Mouse (Mus musculus): ENCODE measurements around the gene Fam219a. TPM values are rescaled to one million over a fixed set of nuclear protein-coding genes. Genes with fewer than 3 reads are reported as not detected.

Fam219a gene
- total RNA-seq, 2 experiments from 2014 or later = 168 to 186 TPM

DNA sequence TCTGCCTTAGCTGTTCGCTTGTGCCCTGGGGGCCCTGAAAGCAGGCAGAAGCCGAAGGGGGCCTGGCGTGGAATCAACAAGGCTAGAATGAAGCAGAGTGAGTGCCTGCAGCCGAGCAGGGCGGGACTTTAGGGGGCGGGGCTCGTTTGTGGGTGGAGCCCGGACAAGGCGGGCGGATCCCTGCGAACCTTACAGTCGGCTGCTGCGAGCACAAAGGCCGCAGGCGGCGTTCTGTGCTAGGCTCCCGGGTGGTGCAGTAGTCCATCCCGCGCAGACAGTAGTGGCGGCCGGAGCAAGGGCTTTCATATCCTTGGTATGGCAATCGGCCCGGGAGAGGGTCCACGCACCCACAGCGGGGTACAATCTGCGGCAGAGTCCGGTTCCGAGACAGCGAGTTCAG, 62.4 kb downstream of the Fam219a start:
- DNase-seq (ENCODE audit: low spot score in 2 of 2) = peak; percentile 82 to 89

DNA sequence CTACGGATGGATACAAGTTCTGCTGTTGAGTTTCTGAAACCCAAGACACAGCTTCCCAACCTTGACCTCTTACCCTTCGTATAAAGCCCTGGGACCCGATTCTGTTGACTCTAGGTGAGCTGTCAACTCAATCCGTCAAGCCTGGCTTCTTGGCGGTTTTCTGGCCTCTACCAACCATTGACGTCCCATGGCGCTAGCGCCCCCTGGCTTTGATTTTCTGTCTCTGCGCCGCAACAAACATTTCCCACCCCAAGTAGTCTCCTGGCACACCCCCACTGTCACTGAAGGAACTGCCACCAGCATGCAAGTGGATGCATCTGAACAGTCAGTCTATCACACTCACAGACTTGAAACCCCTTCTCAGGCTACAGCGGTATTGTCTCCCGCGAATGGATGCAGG, 63.2 kb downstream of the Fam219a start:
- peak; percentile 74 to 79 for DNase-seq (ENCODE audit: low spot score in 2 of 2)

DNA sequence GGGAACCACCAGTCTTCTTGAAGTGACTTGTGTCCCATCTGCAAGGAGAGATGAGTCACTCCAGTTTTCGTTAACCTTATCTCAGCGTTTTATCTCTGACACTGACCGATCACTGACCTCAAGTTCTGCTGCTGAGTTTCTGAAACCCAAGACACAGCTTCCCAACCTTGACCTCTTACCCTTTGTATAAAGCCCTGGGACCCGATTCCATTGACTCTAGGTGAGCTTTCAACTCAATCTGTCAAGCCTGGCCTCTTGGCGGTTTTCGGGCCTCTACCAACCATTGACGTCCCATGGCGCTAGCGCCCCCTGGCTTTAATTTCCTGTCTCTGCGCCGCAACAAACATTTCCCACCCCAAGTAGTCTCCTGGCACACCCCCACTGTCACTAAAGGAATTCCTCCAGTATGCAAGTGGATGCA, 64.2 kb downstream of the Fam219a start:
- DNase-seq (ENCODE audit: low spot score in 2 of 2) = peak in 1 of 2 experiments; percentile 40

DNA sequence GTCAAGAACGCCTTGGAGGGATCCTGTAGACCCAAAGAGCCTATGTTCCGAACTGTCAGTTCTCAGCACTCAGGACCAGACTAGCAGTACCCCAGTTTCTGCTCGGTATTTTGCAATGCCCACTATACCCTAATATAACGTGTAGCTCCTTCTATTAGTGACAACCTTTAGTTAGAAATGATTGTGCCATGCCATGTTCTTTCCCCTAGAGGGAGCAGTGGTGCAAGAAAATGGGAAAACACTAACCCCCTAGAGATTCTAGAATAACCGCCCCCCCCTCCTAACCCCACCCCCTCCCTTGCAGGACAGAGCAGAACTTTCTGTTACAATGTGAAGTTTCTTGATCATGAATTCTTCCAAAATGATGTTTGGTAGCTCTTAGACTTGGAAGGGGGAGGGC, 65.0 kb downstream of the Fam219a start:
- DNase-seq (ENCODE audit: low spot score in 2 of 2) = peak in 1 of 2 experiments; percentile 18

DNA sequence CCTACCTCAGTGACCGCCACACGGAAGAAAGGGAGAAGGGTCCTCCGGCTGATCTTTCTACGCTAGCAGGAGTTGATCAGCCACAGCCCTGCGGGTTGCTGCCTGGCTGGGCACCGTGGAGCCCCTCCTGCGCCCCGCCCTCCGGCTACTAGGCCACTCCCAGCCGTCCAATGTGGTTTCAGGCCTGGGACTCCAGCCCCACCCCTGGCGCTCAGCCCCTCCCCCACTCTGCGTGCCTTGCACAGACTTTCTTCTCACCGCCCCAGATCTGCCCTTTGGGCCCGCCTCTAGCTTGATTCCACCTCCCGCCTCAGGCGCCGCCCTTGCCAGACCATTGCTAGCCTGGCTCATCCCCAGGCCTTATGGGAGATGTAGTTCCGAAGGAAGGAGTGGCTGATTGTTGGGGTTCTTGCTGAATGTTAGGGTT, 66.3 kb downstream of the Fam219a start, which contains the start of gene AI464131:
AI464131 (minus strand) TSS at position 91 of the 427 bp plus-strand sequence.
- DNase-seq (ENCODE audit: low spot score in 2 of 2) = peak; percentile 88 to 93

DNA sequence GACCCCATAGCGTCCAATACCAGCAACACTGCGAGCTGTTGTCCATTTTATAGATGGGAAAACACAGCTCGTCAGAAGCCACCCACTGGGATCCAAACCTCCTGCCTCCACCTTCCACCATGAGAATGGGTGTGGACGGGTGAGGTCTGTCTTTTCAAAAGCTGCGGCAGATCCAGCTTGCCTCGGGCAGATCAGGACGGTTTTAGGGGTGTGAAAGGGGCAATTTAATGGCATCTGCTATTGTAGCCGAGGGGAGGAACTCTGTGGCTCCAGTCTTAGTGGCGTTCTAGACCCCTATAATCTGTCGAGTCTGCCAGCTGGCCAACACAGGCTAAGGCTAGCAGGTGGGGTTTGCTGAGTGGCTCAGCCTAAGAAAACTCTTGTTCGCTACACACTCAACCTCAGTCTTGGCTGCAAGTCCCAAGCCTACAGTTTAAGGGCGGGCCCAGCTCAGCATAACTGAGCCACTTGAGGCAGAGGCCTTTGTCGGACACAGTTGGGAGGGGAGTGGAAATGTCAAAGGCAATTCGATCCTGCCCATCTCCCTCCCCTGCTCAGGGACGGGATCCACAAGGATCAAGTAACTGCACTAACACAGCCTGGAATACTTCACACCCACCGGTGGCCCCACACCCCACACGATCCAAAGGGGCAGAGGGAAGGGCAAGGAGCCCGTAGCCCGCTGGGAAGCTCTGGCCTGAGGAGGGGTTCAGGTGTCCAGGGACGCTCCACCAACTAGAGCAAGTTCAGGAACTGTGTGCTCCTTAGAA, 67.0 kb downstream of the Fam219a start:
- no peak for DNase-seq (ENCODE audit: low spot score in 2 of 2)

DNA sequence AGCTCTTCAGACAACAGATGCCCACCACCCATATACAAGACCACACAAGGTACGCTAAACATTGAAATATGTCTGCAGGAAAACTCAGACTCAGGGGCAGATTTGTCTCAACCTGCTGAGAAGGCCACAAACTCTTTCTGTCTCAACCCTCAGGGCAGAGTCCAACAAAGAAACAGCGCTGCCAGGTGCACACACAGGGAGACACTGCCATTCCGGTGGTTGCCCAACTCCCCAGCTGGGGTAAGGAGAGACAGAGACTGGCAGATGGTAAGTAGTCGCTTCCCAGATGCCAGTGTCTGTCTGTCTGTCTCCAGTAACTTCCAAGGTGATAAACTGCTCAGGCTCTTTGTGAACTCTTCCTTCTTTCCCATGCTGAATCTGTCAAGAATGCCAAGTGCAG, 68.6 kb downstream of the Fam219a start:
- peak in 1 of 2 experiments; percentile 13 for DNase-seq (ENCODE audit: low spot score in 2 of 2)

DNA sequence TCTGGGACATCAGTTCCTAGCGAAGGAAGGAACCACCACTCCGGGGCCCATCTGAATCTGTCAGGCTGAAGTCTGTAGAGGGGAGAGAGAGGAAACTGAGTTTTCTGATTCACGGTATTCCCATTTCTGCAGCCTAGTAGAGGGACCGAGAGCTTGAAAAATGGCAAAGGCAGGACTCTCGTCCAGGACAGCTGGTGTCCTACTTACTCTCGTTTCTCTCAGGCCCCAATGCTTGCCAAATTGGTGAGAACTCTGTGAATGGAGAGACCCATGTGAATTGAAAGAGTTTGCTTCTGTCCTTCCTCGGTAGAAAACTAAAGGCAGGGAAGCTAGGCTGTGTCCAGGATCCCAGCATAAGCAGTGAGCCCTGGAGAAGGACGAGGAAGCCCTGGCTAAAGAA, 69.7 kb downstream of the Fam219a start:
- peak in 1 of 2 experiments; percentile 31 for DNase-seq (ENCODE audit: low spot score in 2 of 2)

DNA sequence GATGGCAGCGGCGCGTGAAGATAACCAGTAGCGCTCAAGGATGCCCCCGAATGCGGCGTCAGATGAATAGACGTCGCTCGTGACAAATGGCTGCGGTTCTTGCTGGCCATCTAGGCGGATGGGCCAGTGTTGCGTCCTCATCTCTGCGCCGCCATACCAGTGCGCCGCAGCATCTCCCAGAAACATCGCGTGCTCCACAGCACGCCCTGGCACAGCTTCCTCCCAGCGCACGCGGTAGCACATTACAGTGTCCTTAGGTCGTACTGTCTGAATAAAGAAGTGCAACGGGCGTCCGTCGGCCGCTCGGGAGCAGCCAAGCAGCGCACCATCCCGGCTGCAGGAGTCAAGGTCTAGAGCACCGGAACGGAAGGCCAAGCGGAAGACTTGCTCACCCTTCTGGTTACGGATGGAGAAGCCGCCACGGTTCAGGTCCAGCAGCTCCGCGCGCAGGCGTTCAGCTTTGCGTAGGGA, 70.4 kb downstream of the Fam219a start:
- peak in 1 of 2 experiments; percentile 34 for DNase-seq (ENCODE audit: low spot score in 2 of 2)

DNA sequence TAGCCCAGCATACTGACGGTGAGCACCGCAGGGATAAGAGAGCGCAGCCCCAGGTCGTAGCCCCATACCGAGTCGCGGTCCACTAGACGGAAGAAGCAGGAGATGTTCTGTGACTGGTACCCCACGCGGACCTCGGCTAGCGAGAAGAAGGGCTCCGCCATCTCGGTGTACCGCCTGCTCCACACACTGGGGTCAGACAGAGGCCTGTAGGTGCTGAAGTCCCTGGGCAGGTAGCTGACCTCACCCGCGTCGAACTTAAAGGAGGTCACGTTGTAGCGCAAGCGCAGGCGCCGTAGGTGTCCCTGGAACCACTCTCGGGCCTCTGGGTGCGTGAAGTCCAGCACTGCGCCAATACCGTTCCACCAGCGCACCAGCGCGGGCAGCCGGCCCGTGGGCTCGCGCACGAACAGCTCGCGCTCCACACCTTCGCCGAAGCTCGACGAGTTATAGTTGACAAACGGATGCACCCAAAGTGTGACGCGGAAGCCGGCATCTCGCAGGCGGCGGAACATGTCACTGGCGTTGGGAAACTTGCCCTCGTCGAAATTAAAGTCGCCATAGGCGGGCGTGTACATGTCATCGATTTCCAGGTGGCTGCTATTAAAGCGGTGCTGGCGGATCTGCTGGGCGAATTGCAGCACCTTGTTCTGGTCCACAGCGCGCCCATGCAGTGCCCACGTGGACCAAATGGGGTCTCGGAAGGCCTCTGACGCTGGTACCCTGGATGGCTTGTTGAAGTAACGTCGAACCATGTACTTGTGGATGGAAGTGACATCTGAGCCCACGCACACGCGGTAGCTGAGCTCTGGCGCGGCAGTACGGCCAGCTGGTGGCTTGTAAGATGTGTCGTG, 71.1 kb downstream of the Fam219a start:
- peak in 1 of 2 experiments; percentile 27 for DNase-seq (ENCODE audit: low spot score in 2 of 2)

DNA sequence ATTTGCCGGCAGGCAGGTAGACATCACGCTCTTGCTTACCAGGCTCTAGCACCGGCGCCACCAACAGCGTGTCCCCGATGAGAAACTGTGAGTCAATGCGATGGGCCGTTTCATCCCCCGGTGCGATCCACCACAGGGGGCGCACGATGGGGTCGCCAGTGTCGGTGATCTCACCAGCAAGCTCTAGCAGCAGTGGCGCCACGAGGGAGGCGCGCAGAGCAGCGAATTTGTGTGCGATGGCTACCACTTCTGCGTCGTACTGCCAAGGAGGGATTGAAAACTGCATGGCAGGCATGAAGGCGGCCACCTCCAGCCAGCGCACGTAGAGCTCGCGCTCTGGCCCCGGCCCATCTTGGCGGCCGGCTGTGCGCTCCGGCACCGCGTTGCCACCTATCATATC, 71.8 kb downstream of the Fam219a start:
- DNase-seq (ENCODE audit: low spot score in 2 of 2) = peak; percentile 64 to 71

DNA sequence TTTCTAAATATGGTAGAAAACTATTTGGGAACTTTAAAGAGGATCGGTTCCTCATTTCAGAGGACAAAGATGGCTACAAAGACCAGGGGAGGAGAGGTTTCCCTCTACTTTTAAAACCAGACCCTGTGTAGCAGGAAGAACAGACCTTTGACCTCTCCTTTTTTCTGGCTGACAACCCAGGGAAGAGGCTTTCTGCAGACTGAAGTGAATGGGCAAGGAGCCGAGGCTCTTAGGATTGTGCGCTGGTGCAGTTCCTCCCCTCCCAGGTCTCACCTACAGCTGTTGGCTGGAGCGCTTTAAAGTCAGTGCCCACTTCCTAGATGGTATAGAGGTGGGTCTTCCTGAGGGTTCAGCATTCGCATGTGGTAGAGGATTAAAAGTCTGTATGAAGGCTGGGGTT, 72.3 kb downstream of the Fam219a start:
- DNase-seq (ENCODE audit: low spot score in 2 of 2) = no peak

DNA sequence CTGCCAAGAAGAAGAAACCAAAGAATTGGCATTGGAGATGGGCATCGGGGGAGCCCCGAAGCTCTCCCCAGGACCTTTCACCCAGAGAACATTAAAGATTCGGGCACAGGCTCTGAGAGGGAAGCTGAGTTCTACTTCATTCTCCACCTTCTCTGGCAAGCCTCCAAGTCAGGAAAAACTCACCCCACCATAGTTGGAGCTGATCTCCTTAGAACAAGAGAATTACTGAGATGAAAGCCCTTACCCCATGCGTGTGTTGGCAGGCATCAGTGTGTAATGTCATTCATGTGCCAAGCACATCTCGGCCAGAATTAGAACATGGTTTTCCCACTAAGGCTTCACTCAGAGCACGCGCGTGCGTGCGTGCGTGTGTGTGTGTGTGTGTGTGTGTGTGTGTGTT, 73.5 kb downstream of the Fam219a start:
- peak; percentile 63 to 67 for DNase-seq (ENCODE audit: low spot score in 2 of 2)

DNA sequence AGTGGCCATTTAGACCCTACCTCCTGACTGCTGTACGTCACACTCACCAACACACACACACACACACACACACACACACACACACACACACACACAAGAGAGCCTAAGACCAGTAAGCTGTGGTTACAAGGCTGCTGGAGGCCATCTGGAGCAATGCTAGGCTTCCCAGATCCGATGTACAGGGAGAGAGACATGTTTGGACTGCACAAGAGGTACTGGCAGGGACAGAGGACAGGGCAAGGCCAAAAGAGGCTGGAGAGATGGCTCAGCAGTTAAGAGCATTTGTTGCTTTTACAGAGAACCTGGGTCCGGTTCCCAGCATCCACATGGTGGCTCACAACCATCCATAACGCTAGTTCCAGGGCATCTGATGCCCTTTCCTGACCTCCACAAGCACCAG, 74.3 kb downstream of the Fam219a start:
- peak in 1 of 2 experiments; percentile 16 for DNase-seq (ENCODE audit: low spot score in 2 of 2)

DNA sequence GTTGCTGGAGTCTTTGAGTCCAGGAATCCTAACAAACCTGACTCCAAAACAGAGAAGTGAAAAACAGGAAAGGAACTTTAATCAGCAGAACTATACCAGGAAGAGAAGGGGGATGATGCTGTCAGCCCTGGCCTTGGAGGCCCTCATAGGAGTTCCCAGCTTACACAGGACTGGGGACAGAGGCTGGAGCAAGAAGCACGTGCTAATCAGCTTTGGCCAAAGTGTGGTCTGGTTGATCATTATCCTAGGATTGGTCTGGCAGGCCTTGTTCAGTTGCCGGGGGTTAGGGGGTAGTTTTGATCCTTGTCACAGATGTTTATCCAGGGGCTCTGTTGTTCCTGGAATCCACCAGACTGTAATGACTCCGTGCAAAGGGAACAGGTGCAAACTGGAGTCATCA, 75.0 kb downstream of the Fam219a start:
- no peak for DNase-seq (ENCODE audit: low spot score in 2 of 2)

DNA sequence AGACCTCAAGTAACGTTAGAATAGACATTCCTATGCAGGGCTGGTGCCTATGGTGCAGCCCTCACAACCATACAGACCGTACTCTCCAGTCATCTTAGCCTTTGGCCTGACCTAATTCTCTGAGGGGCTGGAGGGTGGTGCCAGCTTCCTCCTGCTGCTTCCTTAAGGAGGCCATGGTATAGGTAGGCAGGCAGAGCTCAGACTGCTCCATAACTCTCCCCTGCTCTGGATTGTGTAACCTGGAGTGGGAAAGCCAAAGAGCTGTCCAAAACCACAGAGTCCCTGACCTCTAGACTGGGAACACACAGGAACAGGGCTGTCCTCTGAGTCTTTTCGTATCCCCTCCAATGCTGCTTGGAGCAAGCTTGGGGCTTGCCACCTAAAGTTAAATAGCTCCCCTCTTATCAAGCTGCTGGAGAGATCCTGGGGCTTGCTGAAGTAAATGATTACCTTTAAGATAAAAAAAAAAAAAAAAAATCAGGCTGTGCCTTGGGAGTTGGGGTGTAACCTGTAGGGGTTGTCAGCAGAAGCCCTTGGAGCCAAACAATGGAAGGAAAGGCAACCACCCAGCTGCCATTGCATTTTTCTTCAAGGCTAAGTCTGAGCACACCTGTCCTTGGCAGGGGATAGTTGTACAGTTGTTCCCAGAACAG, 75.7 kb downstream of the Fam219a start:
- DNase-seq (ENCODE audit: low spot score in 2 of 2) = no peak

DNA sequence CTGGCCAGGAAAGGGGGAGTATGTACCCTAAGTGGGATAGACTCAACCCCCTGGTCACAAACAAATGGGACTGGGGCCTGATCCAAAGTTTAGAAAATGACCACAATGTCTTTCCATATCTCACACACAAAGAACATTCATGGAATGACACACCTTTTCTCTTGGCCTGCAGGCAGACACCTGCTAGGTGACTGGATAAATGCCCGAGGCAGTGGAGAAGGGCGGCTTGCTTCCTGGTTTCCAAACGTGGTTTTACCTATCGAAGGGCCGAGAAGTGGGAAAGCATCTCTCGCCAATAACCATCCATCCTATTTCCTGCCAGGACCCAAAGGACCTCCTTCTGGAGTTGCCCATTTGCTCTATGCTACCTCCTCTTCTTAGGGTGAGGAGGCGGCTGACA, 76.4 kb downstream of the Fam219a start:
- no peak for DNase-seq (ENCODE audit: low spot score in 2 of 2)

DNA sequence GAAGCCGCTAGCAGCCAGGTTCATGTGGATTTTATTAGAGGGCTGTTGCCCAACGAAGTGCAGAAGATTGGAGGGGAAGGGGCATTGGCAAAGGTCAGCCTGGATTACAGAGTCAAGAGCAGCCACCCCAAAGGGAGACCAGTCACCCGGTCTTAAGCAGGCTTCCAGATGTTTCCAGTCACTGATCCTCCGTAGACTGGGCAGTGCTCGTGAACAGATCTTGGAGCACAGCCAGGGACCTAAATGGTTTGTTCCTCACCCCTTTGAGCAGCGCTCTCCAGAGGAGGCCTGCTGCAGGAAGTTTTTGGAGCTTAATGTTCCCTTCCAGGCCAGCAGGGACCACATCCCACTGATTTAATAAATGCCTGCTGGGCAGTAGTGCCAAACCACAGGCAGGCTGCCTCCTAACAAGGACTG, 87.7 kb downstream of the Fam219a start:
- no peak for DNase-seq (ENCODE audit: low spot score in 2 of 2)

DNA sequence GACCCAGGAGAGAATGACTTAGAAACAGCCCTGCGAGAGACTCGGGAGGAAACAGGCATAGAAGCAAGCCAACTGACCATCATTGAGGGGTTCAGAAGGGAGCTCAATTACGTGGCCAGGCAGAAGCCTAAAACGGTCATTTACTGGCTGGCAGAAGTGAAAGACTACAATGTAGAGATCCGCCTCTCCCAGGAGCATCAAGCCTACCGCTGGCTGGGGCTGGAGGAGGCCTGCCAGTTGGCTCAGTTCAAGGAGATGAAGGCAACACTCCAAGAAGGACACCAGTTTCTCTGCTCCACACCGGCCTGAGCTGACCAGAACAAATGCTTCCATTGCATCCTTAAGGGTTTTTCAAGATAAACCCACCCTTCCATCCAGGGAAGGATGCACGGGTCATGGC, 89.1 kb downstream of the Fam219a start:
- DNase-seq (ENCODE audit: low spot score in 2 of 2) = no peak

DNA sequence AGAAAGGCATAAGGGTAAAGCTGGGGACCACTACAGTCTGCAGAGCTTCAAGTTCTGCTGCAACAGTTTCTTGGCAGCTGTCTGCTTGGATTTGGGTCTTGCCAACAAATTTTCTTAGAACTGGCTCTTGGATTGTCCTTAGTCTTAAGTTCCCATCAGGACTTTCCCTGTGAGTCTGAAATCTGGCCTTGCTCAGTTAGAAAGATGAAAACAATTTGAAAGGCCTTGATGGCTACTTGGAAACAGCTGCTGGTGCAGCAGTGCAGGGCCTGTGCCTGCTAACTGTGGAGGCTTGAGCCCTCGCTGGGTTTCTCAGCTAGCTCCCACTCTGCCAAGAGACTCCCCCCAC, 89.9 kb downstream of the Fam219a start:
- no peak for DNase-seq (ENCODE audit: low spot score in 2 of 2)

DNA sequence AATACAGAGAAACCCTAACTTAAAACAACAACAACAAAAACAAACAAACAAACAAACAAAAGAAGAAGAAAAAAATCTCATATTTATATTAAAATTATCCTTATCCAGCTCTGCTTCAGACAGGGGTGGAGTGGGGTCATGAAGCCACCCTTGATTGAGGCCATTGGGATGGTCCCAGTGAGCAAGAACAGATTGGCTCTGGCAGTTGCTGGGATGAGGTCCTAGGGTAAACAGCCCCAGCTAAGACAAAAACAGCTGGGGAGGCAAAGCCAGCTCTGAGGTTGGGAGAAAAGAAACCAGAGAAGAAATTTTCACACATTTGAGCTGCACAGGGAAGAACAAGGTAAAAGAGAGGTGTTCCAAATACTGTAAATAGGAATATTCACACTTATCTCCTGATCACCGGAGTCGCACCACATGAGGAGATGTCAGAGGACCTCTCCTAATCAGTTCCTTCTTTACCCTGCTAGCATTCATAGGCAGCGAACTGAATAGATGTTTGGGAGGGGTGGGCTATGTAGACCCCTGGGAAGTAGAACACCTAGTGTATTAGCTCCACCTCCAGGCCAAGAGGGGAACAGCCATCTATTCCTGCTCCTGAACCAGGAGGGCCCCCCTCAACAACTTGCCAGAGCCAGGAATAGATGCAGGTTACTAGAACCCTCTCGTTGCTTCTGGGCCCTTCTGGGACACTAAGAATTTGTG, 90.4 kb downstream of the Fam219a start:
- no peak for DNase-seq (ENCODE audit: low spot score in 2 of 2)
